Mouse (Mus musculus): ENCODE measurements around the gene Rab11fip5.
A peak's percentile ranks its signal among the peaks of the same experiment; 100 is the strongest.

The Rab11fip5 gene

DNA sequence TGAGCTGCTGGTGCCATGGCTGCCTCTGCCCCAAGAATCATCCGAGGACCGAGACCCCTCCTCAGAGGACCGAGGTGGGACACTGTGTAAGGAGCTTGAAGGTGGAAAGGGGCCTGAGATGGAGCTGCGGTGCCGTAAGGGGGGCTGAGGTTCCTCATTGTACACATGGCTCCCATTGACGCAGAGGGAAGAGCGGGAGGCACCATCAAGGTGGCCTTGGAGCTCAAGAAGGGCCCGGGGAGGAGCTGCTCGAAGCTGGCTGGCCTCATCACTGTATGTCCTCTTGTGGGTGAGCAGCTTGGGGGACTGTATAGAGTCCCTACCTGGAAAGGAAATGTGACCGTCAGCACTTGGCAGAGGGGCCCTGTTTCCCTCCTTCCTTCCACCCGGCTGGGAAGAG, 26.3 kb downstream of the Rab11fip5 start:
- DNase-seq (ENCODE audit: low read depth, low spot score): no peak

DNA sequence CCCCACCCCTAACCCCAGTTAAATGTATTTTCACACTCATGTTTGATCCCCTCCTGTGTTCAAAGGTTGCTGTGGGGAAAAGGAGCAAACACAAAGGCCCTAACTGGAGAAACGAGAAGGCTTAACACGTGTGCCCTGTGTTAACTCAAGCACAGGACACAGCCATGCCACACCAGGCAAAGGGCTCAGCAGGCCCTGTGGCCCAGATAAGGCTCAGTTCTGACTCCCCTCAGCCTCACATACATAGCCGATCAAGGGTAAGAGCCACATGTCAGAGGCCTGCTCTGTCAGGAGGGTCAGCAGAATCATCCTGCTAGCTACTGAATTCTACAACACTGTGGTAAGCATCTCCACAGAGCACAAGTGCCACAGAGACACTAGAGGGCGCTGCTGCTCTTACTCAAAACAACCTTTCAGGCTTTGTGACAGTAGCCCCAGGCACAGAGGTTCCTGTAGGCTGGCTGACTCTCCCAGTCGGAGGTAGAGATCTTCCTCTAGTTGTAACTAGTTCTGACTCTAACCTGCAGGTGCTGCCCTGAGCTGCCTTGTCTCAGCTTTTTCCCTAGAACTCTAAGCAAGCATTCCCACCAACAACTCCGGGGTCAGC, 28.3 kb downstream of the Rab11fip5 start:
- peak; percentile 97 for DNase-seq (ENCODE audit: low read depth, low spot score)

DNA sequence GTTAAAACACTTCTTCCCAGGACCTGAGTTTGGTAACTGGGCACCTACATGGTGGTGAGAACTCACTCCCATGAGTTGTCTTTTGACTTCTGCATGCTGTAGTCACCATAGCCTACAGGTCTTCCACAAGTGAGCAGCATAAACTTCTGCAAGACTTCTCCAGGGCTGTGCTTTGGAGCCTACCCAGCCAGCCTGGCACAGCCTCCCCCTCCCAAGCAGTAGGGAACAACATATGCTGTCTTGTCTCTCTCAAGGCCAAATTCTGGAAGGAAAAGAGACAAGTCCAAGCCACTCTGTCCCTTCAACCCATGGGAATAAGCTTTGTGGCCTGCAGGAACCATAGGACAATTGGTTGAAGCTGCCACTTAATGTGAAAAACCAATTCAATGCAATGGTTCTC, 29.5 kb downstream of the Rab11fip5 start:
- peak; percentile 65 for DNase-seq (ENCODE audit: low read depth, low spot score)

DNA sequence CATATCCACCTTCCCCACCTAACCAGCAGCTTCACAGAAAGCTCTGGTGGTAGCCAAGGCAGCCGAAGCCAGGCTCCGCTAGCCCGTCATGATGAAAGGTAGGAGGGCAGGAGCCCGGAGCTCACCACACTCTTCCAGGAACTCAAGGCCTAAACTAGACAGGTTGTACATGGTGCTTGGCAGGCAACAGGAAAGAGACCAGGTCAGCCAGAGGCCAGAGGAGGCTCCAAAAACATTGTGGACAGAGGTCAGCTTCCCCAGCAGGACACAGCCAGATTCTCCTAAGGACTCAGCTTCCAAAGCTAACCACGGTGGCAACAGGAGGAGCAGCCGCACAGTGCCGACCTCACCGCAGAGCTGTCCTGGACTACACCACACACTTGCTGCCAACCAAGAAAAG, 31.4 kb downstream of the Rab11fip5 start:
- no peak for DNase-seq (ENCODE audit: low read depth, low spot score)

DNA sequence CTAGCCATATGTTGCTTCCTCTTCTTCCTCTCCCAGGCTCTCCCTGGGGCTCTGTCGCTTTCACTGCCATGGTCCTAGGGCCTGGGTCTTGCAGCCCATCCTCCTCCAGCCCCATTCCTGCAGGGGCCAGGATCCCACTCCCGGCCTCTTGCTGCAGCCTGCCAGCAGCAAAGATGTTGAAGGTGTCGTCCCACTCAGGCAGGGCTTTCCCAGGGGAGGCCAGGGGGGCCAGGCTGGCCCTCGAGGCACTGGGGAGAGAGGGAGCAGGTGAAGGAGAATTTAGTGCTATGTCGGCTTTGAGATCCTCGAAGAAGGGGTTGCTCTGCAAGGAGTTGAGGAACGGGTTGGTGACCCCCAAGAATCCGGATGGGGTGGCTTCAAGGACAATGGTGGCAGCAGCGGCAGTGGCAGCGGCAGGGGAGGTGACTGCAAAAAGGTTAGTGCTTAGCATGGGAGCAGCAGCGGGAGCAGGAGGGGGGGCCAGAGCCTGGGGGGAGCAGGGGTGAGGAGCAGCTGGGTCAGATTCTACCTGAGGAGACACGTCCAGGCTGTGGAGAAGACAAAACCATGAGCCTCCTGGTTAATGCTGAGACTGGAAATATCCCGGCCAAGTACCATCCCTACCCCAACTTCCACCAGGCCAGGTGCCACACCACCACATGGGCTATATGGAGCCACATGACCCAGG, 32.5 kb downstream of the Rab11fip5 start:
- DNase-seq (ENCODE audit: low read depth, low spot score): no peak

DNA sequence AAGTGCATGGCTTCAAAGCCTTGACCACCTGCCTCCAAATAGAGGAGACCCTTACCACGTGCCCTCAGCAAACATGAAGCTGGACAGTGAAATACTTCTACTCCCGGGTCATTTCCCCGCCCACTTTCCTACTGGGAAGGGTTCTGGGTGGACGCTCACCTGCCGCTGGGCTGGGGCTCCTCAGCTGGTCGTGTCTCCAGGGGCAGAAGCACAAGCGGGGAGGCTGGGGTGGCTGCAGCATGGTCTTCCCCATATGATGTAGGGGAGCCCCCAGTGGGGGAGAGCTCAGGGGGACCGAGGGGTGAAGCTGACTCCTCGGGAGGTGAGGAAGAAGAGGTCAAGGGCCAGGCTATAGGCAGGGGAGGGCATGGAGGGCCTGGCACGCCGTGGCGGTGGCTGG, 34.2 kb downstream of the Rab11fip5 start:
- no peak for DNase-seq (ENCODE audit: low read depth, low spot score)

DNA sequence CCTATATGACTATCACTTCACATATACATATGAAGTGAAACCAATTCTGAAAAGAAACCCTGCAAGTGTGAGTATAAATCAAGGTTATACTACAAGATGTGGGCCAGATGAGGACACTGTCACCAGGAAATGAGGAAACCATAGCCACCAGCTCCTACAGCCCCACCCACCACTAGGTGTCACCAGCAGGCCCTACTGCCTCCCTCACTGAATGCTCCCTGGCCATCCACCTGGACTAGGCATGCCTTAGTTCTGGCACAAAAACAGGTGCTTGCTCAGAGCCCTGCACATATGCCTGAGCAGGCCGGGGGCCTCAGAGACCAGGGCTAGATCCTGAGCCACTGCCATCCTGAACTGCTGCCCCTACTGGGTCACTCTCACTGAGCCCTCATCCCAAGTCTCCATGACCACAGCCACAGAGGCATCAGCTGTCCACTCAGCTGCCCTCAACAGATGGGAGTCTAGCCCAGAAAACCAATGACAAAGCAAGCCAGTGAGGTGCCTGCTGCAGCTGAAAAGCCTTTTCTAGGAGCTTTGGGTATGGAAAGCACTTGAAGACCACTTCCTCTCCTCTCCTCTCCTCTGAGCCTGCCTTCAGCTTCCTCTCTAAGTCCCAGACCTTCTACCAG, 35.0 kb downstream of the Rab11fip5 start:
- DNase-seq (ENCODE audit: low read depth, low spot score): peak; percentile 86

DNA sequence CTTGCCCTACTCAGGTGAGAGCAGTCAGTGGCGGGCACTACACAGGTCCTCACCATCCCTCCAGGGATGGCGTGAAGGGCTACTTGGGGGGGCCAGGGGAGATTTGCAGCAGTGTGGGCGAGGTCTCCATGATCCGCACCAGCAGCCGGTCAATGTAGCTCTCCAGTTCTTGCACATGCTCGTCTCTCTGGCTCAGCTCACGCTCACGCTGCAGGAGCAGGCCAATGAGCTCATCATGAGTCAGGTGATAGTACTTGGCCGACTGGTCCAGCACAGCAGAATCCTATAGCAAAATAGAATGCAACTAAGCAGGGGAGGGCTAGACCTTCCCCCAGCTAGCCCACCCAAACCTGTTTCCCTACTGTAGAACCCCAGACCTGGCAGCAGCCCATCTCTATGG, 37.5 kb downstream of the Rab11fip5 start:
- peak; percentile 86 for DNase-seq (ENCODE audit: low read depth, low spot score)

DNA sequence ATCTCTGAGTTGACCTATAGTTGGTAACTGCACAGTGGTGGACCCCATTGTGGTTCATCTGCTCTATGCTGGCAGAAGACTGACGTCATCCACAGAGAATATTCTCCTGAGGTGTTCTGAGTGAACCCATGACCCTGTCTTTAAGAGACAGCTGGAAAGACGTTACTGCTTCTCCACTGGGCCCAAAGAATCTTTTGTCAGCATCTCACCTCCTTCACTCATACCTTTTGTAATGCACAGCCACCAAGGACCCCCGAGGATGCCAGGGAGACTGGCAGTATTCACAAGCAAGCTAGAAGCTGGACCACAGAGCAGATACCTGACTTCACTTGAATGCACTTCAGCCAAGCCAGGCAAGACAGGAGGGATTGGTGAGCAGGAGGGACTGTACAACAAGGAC, 39.1 kb downstream of the Rab11fip5 start:
- DNase-seq (ENCODE audit: low read depth, low spot score): no peak

DNA sequence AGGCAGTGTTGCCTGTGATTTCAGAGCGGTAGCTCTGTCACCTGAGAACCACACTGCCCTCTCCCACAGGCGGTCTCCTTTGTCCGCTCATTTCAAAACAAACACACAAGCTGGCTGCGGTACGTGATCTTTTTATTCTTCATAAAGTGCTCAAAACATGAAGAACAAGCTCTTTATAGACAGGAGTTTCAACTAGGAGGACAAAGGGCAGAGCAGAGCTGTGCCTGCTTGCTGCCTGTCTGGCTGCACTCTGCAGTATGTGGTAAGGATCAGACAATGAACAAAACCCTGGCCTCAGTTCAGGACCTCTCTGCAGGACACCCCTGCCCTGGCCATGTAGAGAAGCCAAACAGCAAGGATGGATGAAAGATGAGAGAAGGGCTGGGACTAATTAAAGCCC, 39.6 kb downstream of the Rab11fip5 start:
- no peak for DNase-seq (ENCODE audit: low read depth, low spot score)

DNA sequence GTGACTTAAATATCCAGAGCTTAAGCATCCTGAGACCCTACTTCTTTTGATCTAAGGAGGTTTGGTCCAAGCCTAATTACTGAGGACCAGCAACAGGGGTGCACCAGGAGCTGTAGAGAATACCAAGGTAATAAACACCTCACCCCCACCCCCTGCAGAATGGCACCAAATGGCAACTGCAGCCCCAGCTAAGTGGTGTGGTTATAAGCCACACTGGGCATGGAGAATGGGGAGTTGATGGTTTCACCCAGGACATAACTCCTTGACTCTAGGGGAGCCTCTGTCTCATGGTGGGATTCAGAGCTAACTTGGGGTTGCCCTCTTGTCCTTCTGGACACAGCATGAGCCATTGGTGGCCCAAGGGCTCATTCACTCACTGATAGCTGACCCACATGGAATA, 40.2 kb downstream of the Rab11fip5 start:
- DNase-seq (ENCODE audit: low read depth, low spot score): no peak

DNA sequence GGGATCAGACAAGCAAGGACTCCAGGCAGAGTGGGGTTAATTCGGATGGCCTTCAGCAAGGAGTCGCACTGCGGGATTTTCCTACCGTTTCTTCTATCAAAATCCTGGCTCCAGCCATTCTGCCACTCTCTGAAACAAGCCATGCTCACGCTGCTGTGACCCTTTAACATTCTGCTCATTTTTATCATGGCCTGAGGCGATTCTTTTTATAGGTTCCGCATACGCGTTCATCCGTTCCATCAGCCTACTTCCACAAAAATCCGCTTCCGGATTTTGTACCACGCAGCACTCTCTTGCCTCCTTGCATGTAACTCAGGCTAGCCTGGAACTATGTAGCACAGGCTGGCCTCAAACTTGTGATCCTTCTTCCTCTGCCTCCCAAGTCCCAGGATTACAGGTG, 40.7 kb downstream of the Rab11fip5 start:
- peak; percentile 89 for DNase-seq (ENCODE audit: low read depth, low spot score)

DNA sequence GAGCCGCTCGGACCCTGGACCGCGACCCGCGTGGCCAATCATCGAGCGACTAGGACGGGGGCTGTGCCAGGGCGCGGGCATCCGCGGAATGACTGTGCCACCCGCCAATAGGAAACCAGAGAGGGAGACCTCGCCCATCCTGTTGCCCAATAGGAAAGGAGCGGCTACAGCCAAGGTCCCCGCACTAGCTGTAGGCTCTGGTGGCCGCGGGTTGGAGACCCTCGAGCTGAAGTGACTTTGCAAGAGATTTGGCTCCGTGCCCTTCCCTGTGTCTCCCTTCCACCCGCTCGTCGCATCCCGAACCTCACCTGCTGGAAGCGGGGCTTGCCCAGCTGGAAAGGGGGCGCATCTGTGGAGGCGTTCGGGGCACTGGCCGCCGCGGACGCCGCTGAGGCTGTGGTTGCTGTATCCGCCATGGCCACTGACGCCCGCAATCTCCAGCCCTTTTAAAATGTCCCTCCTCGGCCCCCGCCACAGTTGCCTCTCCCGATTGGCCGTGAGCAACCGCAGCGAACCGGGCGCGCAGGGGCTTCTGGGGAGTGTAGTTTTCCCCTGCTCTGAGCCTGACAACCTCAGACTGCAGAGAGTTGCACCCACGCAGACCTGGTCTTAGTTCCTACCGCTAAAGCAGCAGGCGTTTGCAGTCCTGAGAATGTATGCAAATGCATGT, 41.3 kb downstream of the Rab11fip5 start, which contains the start of gene Sfxn5:
Gene Sfxn5, minus strand, starts transcription at position 423 of the 670 bp plus-strand sequence.
- DNase-seq (ENCODE audit: low read depth, low spot score): peak; percentile 98

DNA sequence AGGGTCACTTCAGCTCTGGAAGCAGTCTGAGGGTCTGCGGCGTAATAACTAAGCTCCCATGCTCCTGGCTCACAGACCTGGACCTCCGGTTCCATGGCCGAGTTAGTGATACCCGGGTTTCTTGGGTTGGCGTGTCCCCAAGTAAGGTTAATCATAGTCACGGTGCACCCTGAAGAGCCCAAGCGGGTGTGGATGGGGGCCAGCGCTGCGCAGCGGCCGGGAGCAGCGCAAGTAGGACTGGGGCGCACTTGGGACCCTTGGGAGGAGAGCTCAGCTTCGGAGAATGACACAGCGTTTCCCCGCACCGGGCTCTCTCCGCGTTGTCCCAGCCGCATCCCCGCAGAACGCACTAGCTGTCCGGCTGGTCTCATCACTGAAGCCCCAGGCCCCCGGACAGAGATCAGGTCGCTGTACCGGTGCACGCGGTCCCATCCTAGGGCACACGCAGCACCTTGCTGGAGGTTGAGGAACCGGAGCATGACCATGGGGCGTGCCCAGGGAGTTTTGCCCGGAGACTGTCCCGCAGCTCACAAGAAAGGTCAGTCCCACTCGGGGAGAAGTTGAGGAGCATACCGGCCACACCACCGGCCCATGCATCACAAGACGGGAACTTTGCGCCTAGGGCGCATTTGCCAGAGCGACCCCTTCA, 42.0 kb downstream of the Rab11fip5 start:
- peak; percentile 34 for DNase-seq (ENCODE audit: low read depth, low spot score)

DNA sequence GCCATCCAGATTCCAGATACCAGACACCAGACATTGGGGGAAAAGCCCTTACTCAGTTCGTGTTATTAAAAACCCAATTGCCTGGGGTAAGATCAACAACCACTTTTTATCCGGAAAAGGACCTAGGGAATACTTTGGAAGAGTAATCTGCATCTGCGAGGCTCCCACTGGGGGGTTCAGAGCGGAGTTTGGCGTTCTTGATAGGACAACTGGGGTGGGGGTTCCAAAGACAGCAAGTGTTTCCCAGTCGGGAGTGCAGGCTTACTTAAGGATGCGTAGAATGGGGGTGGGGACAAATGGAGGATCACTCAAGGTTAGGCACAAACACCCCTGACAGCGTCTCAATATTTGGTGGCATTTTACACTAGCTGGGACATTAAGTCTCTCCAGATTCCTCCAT, 42.7 kb downstream of the Rab11fip5 start:
- no peak for DNase-seq (ENCODE audit: low read depth, low spot score)

DNA sequence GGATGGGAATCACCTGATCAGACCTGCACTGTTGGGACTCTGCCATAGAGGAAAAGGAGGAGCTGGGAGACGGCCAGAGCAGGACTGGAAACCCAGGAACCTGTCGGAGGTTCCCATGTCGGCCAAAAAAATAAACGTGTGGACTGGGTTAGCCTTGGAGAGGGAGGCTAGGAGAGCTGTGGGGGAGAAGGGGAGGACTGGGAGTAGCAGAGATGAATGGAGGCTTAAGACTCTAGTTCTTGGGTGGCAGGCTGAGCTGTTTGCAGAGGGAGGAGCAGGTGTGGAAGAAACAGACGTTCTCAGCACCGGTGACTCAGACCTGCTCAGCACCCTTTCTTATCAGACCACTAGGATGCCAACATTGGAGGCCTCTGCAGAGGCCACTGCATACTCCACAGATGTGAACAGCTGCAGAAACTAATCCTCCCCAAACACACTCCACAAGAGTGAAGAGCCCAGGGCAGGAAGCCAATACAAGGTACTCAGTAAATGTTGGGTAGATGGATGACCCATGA, 43.2 kb downstream of the Rab11fip5 start:
- peak; percentile 82 for DNase-seq (ENCODE audit: low read depth, low spot score)

DNA sequence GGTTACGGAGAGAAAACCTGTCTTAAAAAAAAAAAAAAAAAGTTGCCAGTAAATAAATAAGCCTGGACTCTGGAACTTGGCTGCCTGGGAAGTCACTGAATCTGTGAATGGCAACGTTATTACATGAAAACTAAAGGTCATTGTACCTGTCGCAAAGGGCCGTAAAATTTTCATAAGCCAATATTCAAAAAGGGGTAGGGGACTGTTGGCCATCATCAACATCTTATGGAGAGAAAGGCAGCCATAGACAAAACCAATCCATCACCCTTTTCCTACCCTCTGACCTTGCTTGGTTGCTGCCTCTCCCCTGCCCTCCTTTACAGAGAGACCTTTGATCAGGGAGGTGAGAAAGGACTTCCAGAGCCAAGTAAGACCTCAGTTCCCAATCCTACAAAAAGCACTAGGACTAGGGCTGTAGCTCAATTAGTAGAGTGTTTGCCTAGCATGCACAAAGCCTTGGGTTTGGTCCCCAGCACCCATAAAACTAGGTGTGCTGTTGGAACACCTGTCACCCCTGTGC, 44.7 kb downstream of the Rab11fip5 start:
- no peak for DNase-seq (ENCODE audit: low read depth, low spot score)

DNA sequence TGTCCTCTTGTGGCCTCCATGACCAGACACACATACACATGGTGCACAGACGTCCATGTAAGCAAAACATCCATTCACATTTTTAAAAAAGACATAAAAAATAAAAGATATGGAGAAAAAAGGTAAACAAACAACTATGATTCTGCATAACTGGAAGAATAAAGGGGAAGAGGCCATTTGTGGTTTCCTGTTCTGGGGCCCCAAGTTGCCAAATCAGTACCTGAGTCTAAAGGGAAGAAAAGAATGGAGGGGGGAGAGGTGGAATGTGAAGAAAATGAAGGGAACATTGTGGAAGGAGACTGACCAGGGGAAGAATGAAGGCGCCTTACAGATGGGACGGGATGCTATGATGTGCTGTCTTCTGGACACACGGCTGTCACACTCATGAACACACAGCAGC, 47.9 kb downstream of the Rab11fip5 start:
- DNase-seq (ENCODE audit: low read depth, low spot score): no peak

DNA sequence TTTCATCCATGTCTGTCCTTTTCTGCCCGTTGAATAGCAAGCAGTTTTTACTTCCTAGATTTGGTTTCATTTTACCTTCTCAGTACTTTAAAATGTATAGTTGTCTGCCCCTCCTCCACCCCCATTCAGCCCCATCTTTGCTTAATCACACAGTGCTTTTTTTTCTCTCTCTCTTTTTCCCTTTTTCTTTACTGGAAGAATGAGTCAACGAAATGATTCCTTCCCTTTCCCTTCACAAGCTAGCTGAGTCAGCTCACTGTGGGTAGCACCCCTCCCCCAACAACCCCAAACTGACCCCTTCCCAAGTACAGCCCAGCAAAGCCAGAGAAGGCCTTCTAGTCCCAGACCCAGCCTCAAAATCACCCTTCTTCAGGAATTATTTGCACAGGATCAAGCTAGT, 49.3 kb downstream of the Rab11fip5 start:
- DNase-seq (ENCODE audit: low read depth, low spot score): peak; percentile 70

DNA sequence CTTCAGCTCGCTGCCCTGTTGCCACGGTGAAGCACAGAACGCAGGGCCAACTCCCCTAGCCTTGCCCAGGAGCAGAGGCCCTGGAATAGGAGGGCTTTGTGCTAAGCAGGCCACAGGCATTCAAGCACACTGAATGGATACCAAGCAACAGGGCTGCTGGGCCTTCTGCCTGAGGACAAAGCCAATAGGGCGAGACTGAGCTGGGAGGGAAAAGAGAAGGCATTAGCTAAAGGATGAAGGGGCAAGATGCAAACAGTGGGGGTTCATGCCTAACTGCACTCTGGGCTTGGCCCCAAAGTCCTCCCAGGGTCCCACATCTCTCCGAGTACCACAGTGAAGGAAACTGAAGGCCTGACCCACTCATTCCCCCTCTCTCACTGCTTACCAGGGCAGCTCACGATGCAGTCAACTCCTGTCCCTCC, 54.0 kb downstream of the Rab11fip5 start:
- DNase-seq (ENCODE audit: low read depth, low spot score): peak; percentile 45

DNA sequence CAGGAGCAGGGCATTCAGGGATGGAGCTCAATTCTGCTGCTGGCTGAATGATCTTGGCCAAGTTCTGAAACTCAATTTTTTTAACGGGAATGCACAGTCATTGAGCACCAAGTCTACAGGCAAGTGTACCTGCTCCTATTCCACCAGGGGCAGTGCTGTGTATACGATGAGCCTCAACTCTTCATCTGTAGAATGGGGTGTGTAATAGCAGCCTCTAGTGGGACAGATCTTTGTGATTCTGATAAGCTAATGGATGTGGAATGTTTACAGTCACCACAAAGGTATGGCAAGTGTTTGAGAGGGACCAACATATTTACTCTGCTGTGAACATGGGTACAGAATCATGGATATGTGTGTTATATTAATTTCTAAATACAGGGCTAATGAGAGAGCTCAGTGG, 58.2 kb downstream of the Rab11fip5 start:
- DNase-seq (ENCODE audit: low read depth, low spot score): no peak
